Mouse (Mus musculus) frontal cortex, postnatal 10 days (tissue): ENCODE data around the gene Lce1c.
"Not testable (repeated sequence)": the region's sequence is repeated elsewhere in the genome, so short reads cannot be mapped to it uniquely, and the experiment has no call there.

Experiments used
- DNase-seq, 2 experiments: peaks; one replicate each; pipeline ENCODE4 v3.0.0; 2022; ENCODE audit warnings: low spot score in 2 of 2, mixed read lengths in 1 of 2

The Lce1c gene

GRCm38 (mm10) chr3:92678947-92679346 is at the start of gene Lce1c:
Lce1c (plus strand) TSS chr3:92679247.
- no peak for DNase-seq

- DNase-seq, result no peak
Measured at GRCm38 (mm10) chr3:92637745-92638652, 41.0 kb upstream of the Lce1c start.

- no peak for DNase-seq
Measured at GRCm38 (mm10) chr3:92638653-92638991, 40.4 kb upstream of the Lce1c start.

GRCm38 (mm10) chr3:92639854-92640253 is 39.2 kb upstream of the Lce1c start:
- no peak for DNase-seq

- DNase-seq, result no peak
Measured at GRCm38 (mm10) chr3:92648207-92648606, 30.8 kb upstream of the Lce1c start, which contains the start of gene Lce1a1. Lce1a1 (minus strand) TSS chr3:92648307.

- DNase-seq, result no peak
Measured at GRCm38 (mm10) chr3:92656826-92657225, 22.2 kb upstream of the Lce1c start, which contains the start of gene Lce1b. Lce1b (minus strand) TSS chr3:92656926.

- DNase-seq, result no peak
Measured at GRCm38 (mm10) chr3:92670215-92670614, 8.8 kb upstream of the Lce1c start, which contains the start of gene Lce1a2. Lce1a2 (minus strand) TSS chr3:92670315.

GRCm38 (mm10) chr3:92687110-92687509 is 8.1 kb downstream of the Lce1c start, which contains the start of gene Lce1d:
Lce1d (minus strand) TSS chr3:92687210.
- DNase-seq, result no peak

GRCm38 (mm10) chr3:92689154-92689553 is 10.1 kb downstream of the Lce1c start:
- DNase-seq, result not testable (repeated sequence)

GRCm38 (mm10) chr3:92691688-92692087 is 12.6 kb downstream of the Lce1c start:
- DNase-seq, result no peak

GRCm38 (mm10) chr3:92694613-92695012 is 15.6 kb downstream of the Lce1c start:
- no peak for DNase-seq

GRCm38 (mm10) chr3:92708974-92709373 is 29.9 kb downstream of the Lce1c start, which contains the start of gene Lce1e:
Lce1e (minus strand) TSS chr3:92709074.
- DNase-seq, result no peak

- DNase-seq, result no peak
Measured at GRCm38 (mm10) chr3:92715122-92715521, 36.1 kb downstream of the Lce1c start.

- DNase-seq, result no peak
Measured at GRCm38 (mm10) chr3:92720250-92720649, 41.2 kb downstream of the Lce1c start, which contains the start of gene Lce1f. Lce1f (minus strand) TSS chr3:92720350.

GRCm38 (mm10) chr3:92722631-92723030 is 43.6 kb downstream of the Lce1c start:
- DNase-seq, result no peak
